Mouse (Mus musculus): ENCODE measurements around the gene Aknad1. TPM values are rescaled to one million over a fixed set of nuclear protein-coding genes. Genes with fewer than 3 reads are reported as not detected.

Aknad1 gene
- polyA plus RNA-seq, 1 experiment from 2014 or later: not detected

GRCm38 (mm10) chr3:108772211-108772610 lies 32.8 kb downstream of the Aknad1 start:
- H3K9me3 ChIP-seq (ENCODE audit: control insufficient read depth, low read length): no peaks in the 10 kb centered on the region
- H3K36me3 ChIP-seq (ENCODE audit: control insufficient read depth, insufficient read depth, low read length): no peaks in the 10 kb centered on the region
- no peak overlapping the region for H3K9ac ChIP-seq (ENCODE audit: low read depth, low read length)
- 87% methylated on average over 13 of the region's 13 CpGs for WGBS
- H3K4me3 ChIP-seq (ENCODE audit: low read length): no peak overlapping the region
- no peaks in the 10 kb centered on the region for H3K27me3 ChIP-seq (replicated peaks; ENCODE audit: control insufficient read depth, insufficient read depth, low read length)
- no peak overlapping the region for H3K27ac ChIP-seq (ENCODE audit: low read depth, low read length)
- H3K4me2 ChIP-seq (ENCODE audit: low read length): no peak overlapping the region
- H3K4me1 ChIP-seq (ENCODE audit: control insufficient read depth, insufficient read depth, low read depth, low read length): no peaks in the 10 kb centered on the region
- no peak for ATAC-seq

GRCm38 (mm10) chr3:108772811-108773210 lies 33.4 kb downstream of the Aknad1 start:
- Histone ChIP-seq H3K4me2 (ENCODE audit: low read length) (no peak overlapping the region), H3K9me3 (ENCODE audit: control insufficient read depth, low read length) (no peaks in the 10 kb centered on the region), H3K9ac (ENCODE audit: low read depth, low read length) (no peak overlapping the region), H3K4me1 (ENCODE audit: control insufficient read depth, insufficient read depth, low read depth, low read length) (no peaks in the 10 kb centered on the region), H3K36me3 (ENCODE audit: control insufficient read depth, insufficient read depth, low read length) (no peaks in the 10 kb centered on the region), H3K27me3 (replicated peaks; ENCODE audit: control insufficient read depth, insufficient read depth, low read length) (no peaks in the 10 kb centered on the region), H3K27ac (ENCODE audit: low read depth, low read length) (no peak overlapping the region), H3K4me3 (ENCODE audit: low read length) (no peak overlapping the region)
- WGBS: 81% methylated on average over 3 of the region's 3 CpGs
- ATAC-seq: no peak

- Histone ChIP-seq H3K4me1 (ENCODE audit: control insufficient read depth, insufficient read depth, low read depth, low read length) (peaks cover 3% of the 10 kb centered on the region; the same call in 1 of the 2 replicates), H3K27ac (ENCODE audit: low read depth, low read length) (no peak overlapping the region), H3K4me3 (ENCODE audit: low read length) (no peak overlapping the region), H3K36me3 (ENCODE audit: control insufficient read depth, insufficient read depth, low read length) (no peaks in the 10 kb centered on the region), H3K9ac (ENCODE audit: low read depth, low read length) (no peak overlapping the region), H3K9me3 (ENCODE audit: control insufficient read depth, low read length) (no peaks in the 10 kb centered on the region), H3K4me2 (ENCODE audit: low read length) (no peak overlapping the region), H3K27me3 (replicated peaks; ENCODE audit: control insufficient read depth, insufficient read depth, low read length) (no peaks in the 10 kb centered on the region)
- ATAC-seq: no peak
- 73% methylated on average over 4 of the region's 4 CpGs for WGBS
Observed at GRCm38 (mm10) chr3:108778761-108779540, 39.5 kb downstream of the Aknad1 start.

GRCm38 (mm10) chr3:108781238-108781883 lies 41.9 kb downstream of the Aknad1 start:
- Histone ChIP-seq H3K27ac (ENCODE audit: low read depth, low read length) (no peak overlapping the region), H3K4me3 (ENCODE audit: low read length) (no peak overlapping the region), H3K4me2 (ENCODE audit: low read length) (no peak overlapping the region), H3K9ac (ENCODE audit: low read depth, low read length) (no peak overlapping the region), H3K9me3 (ENCODE audit: control insufficient read depth, low read length) (no peaks in the 10 kb centered on the region), H3K4me1 (ENCODE audit: control insufficient read depth, insufficient read depth, low read depth, low read length) (peaks cover 3% of the 10 kb centered on the region; the same call in 1 of the 2 replicates), H3K36me3 (ENCODE audit: control insufficient read depth, insufficient read depth, low read length) (no peaks in the 10 kb centered on the region), H3K27me3 (replicated peaks; ENCODE audit: control insufficient read depth, insufficient read depth, low read length) (no peaks in the 10 kb centered on the region)
- 58% methylated on average over 10 of the region's 10 CpGs for WGBS
- no peak for ATAC-seq

GRCm38 (mm10) chr3:108781884-108782270 lies 42.4 kb downstream of the Aknad1 start:
- H3K27me3 ChIP-seq (replicated peaks; ENCODE audit: control insufficient read depth, insufficient read depth, low read length): no peaks in the 10 kb centered on the region
- H3K36me3 ChIP-seq (ENCODE audit: control insufficient read depth, insufficient read depth, low read length): no peaks in the 10 kb centered on the region
- H3K27ac ChIP-seq (ENCODE audit: low read depth, low read length): no peak overlapping the region
- H3K4me1 ChIP-seq (ENCODE audit: control insufficient read depth, insufficient read depth, low read depth, low read length): peaks cover 3% of the 10 kb centered on the region; the same call in 1 of the 2 replicates
- H3K4me3 ChIP-seq (ENCODE audit: low read length): no peak overlapping the region
- H3K9ac ChIP-seq (ENCODE audit: low read depth, low read length): no peak overlapping the region
- H3K9me3 ChIP-seq (ENCODE audit: control insufficient read depth, low read length): no peaks in the 10 kb centered on the region
- no peak overlapping the region for H3K4me2 ChIP-seq (ENCODE audit: low read length)
- ATAC-seq: no peak
- 68% methylated on average over 5 of the region's 5 CpGs for WGBS

GRCm38 (mm10) chr3:108782364-108782895 lies 43.0 kb downstream of the Aknad1 start:
- H3K4me1 ChIP-seq (ENCODE audit: control insufficient read depth, insufficient read depth, low read depth, low read length): peaks cover 3% of the 10 kb centered on the region; the same call in 1 of the 2 replicates
- no peak for ATAC-seq
- no peak overlapping the region for H3K4me3 ChIP-seq (ENCODE audit: low read length)
- H3K9ac ChIP-seq (ENCODE audit: low read depth, low read length): no peak overlapping the region
- H3K27me3 ChIP-seq (replicated peaks; ENCODE audit: control insufficient read depth, insufficient read depth, low read length): no peaks in the 10 kb centered on the region
- H3K9me3 ChIP-seq (ENCODE audit: control insufficient read depth, low read length): no peaks in the 10 kb centered on the region
- H3K36me3 ChIP-seq (ENCODE audit: control insufficient read depth, insufficient read depth, low read length): no peaks in the 10 kb centered on the region
- H3K4me2 ChIP-seq (ENCODE audit: low read length): no peak overlapping the region
- 70% methylated on average over 6 of the region's 6 CpGs for WGBS
- H3K27ac ChIP-seq (ENCODE audit: low read depth, low read length): no peak overlapping the region

- Histone ChIP-seq H3K9ac (ENCODE audit: low read depth, low read length) (no peak overlapping the region), H3K4me3 (ENCODE audit: low read length) (no peak overlapping the region), H3K36me3 (ENCODE audit: control insufficient read depth, insufficient read depth, low read length) (no peaks in the 10 kb centered on the region), H3K27ac (ENCODE audit: low read depth, low read length) (no peak overlapping the region), H3K4me1 (ENCODE audit: control insufficient read depth, insufficient read depth, low read depth, low read length) (peaks cover under 1% of the 10 kb centered on the region; the same call in 1 of the 2 replicates), H3K4me2 (ENCODE audit: low read length) (no peak overlapping the region), H3K9me3 (ENCODE audit: control insufficient read depth, low read length) (no peaks in the 10 kb centered on the region), H3K27me3 (replicated peaks; ENCODE audit: control insufficient read depth, insufficient read depth, low read length) (no peaks in the 10 kb centered on the region)
- WGBS: 80% methylated on average over 6 of the region's 6 CpGs
- ATAC-seq: no peak
Observed at GRCm38 (mm10) chr3:108786520-108786919, 47.1 kb downstream of the Aknad1 start.

- H3K9ac ChIP-seq (ENCODE audit: low read depth, low read length): no peak overlapping the region
- no peak overlapping the region for H3K4me2 ChIP-seq (ENCODE audit: low read length)
- no peak overlapping the region for H3K27ac ChIP-seq (ENCODE audit: low read depth, low read length)
- no peak for ATAC-seq
- H3K9me3 ChIP-seq (ENCODE audit: control insufficient read depth, low read length): no peaks in the 10 kb centered on the region
- H3K36me3 ChIP-seq (ENCODE audit: control insufficient read depth, insufficient read depth, low read length): no peaks in the 10 kb centered on the region
- no peaks in the 10 kb centered on the region for H3K27me3 ChIP-seq (replicated peaks; ENCODE audit: control insufficient read depth, insufficient read depth, low read length)
- H3K4me1 ChIP-seq (ENCODE audit: control insufficient read depth, insufficient read depth, low read depth, low read length): no peaks in the 10 kb centered on the region
- H3K4me3 ChIP-seq (ENCODE audit: low read length): no peak overlapping the region
- 79% methylated on average over 12 of the region's 12 CpGs for WGBS
Observed at GRCm38 (mm10) chr3:108787754-108788454, 48.4 kb downstream of the Aknad1 start.

- Histone ChIP-seq H3K27ac (ENCODE audit: low read depth, low read length) (no peak overlapping the region), H3K4me2 (ENCODE audit: low read length) (no peak overlapping the region), H3K27me3 (replicated peaks; ENCODE audit: control insufficient read depth, insufficient read depth, low read length) (no peaks in the 10 kb centered on the region), H3K9me3 (ENCODE audit: control insufficient read depth, low read length) (no peaks in the 10 kb centered on the region), H3K36me3 (ENCODE audit: control insufficient read depth, insufficient read depth, low read length) (no peaks in the 10 kb centered on the region), H3K4me3 (ENCODE audit: low read length) (no peak overlapping the region), H3K9ac (ENCODE audit: low read depth, low read length) (no peak overlapping the region), H3K4me1 (ENCODE audit: control insufficient read depth, insufficient read depth, low read depth, low read length) (no peaks in the 10 kb centered on the region)
- WGBS: 91% methylated on average over 4 of the region's 4 CpGs
- ATAC-seq: no peak
Observed at GRCm38 (mm10) chr3:108788455-108788794, 49.0 kb downstream of the Aknad1 start.
